Mouse (Mus musculus): ENCODE results near the gene Pqlc2.
A peak's percentile ranks its signal among the peaks of the same experiment; 100 is the strongest.

Pqlc2 gene

GRCm38 (mm10) chr4:139265783-139266499, 44.6 kb downstream of the Pqlc2 start:
- ATAC-seq (ENCODE audit: low TSS enrichment): peak; percentile 44; the same call in 1 of the 2 replicates

GRCm38 (mm10) chr4:139262981-139263380, 47.5 kb downstream of the Pqlc2 start:
- ATAC-seq (ENCODE audit: low TSS enrichment): no peak

GRCm38 (mm10) chr4:139259302-139259871, 51.1 kb downstream of the Pqlc2 start:
- ATAC-seq (ENCODE audit: low TSS enrichment): no peak

- peak; percentile 47; the same call in 1 of the 2 replicates for ATAC-seq (ENCODE audit: low TSS enrichment)
Observed at GRCm38 (mm10) chr4:139258621-139259301, 51.7 kb downstream of the Pqlc2 start.

- ATAC-seq (ENCODE audit: low TSS enrichment): no peak
Observed at GRCm38 (mm10) chr4:139256708-139257107, 53.8 kb downstream of the Pqlc2 start.

- no peak for ATAC-seq (ENCODE audit: low TSS enrichment)
Observed at GRCm38 (mm10) chr4:139256146-139256545, 54.4 kb downstream of the Pqlc2 start.

GRCm38 (mm10) chr4:139253206-139253605, 57.3 kb downstream of the Pqlc2 start:
- no peak for ATAC-seq (ENCODE audit: low TSS enrichment)

GRCm38 (mm10) chr4:139252051-139252760, 58.3 kb downstream of the Pqlc2 start:
- ATAC-seq (ENCODE audit: low TSS enrichment): peak; percentile 82; the same call in 1 of the 2 replicates

- ATAC-seq (ENCODE audit: low TSS enrichment): no peak
Observed at GRCm38 (mm10) chr4:139250886-139251285, 59.6 kb downstream of the Pqlc2 start.

GRCm38 (mm10) chr4:139250043-139250442, 60.5 kb downstream of the Pqlc2 start:
- no peak for ATAC-seq (ENCODE audit: low TSS enrichment)

- no peak for ATAC-seq (ENCODE audit: low TSS enrichment)
Observed at GRCm38 (mm10) chr4:139248736-139249135, 61.8 kb downstream of the Pqlc2 start.

GRCm38 (mm10) chr4:139247966-139248365, 62.5 kb downstream of the Pqlc2 start:
- no peak for ATAC-seq (ENCODE audit: low TSS enrichment)

- ATAC-seq (ENCODE audit: low TSS enrichment): 0 out of 2 replicates have a peak, but pooled peaks have one; percentile 1
Observed at GRCm38 (mm10) chr4:139246130-139246877, 64.2 kb downstream of the Pqlc2 start.

GRCm38 (mm10) chr4:139245534-139245933, 65.0 kb downstream of the Pqlc2 start:
- no peak for ATAC-seq (ENCODE audit: low TSS enrichment)

GRCm38 (mm10) chr4:139244766-139245165, 65.7 kb downstream of the Pqlc2 start:
- no peak for ATAC-seq (ENCODE audit: low TSS enrichment)

GRCm38 (mm10) chr4:139244176-139244575, 66.3 kb downstream of the Pqlc2 start:
- no peak for ATAC-seq (ENCODE audit: low TSS enrichment)
